Mouse (Mus musculus) G1E (cell line): ENCODE measurements around the gene Riox1. TPM values are rescaled to one million over a fixed set of nuclear protein-coding genes. Genes with fewer than 3 reads are reported as not detected.

ENCODE experiments used
- ATAC-seq: 2 replicates; pipeline ENCODE4 v1.8.0; 2016; ENCODE audit warnings: mild to moderate bottlenecking; ENCODE audit not compliant: insufficient number of reproducible peaks, poor library complexity, low FRiP score, severe bottlenecking; ENCODE audit errors: extremely low read depth
- DNase-seq: peaks from one replicate; pipeline ENCODE4 v3.0.0; 2012; ENCODE audit warnings: low spot score
- H3K27me3 ChIP-seq: 2 replicates; pipeline ENCODE4 v1.6.1; 2012; ENCODE audit warnings: mild to moderate bottlenecking, low read length, inconsistent platforms; ENCODE audit not compliant: insufficient read depth
- H3K36me3 ChIP-seq: replicated peaks from 2 replicates; pipeline ENCODE3; 2012; ENCODE audit warnings: mild to moderate bottlenecking, inconsistent platforms
- H3K4me1 ChIP-seq: 2 replicates; pipeline ENCODE4 v1.6.1; 2012; ENCODE audit warnings: low read depth, low read length, inconsistent platforms, mixed read lengths; ENCODE audit not compliant: insufficient read depth
- H3K4me3 ChIP-seq: 2 replicates; pipeline ENCODE4 v1.5.1; 2012; ENCODE audit warnings: low read depth, mild to moderate bottlenecking, inconsistent platforms, low read length, moderate library complexity, mixed read lengths
- H3K9me3 ChIP-seq: replicated peaks from 2 replicates; pipeline ENCODE4 v1.6.1; 2012; ENCODE audit warnings: inconsistent platforms
- CTCF ChIP-seq: IDR thresholded peaks from 2 replicates; pipeline ENCODE4 v1.5.1; 2012; ENCODE audit warnings: low read depth, low read length, inconsistent platforms, mixed read lengths
- GATA1 ChIP-seq: IDR thresholded peaks from 2 replicates; pipeline ENCODE4 v1.6.1; 2012; ENCODE audit warnings: borderline replicate concordance, low read length, inconsistent platforms, mixed read lengths
- GATA2 ChIP-seq: IDR thresholded peaks from 2 replicates; pipeline ENCODE4 v1.6.1; 2012; ENCODE audit warnings: low read depth, low read length, inconsistent platforms, borderline replicate concordance
- POLR2AphosphoS5 ChIP-seq: IDR thresholded peaks from 2 replicates; pipeline ENCODE4 v1.6.1; 2012; ENCODE audit warnings: low read depth, low read length, inconsistent platforms; ENCODE audit not compliant: insufficient replicate concordance
- TAL1 ChIP-seq: conservative IDR thresholded peaks from 2 replicates; pipeline ENCODE4 v1.6.1; 2012; ENCODE audit warnings: low read depth, low read length, inconsistent platforms, mixed read lengths
- polyA plus RNA-seq: library from polyadenylated mRNA; stranded (reverse); fragments of >175 nt; gene quantifications from 2 replicates; pipeline ENCODE4 v1.2.3, GENCODE M21; 2012
- total RNA-seq, 2 experiments: library from RNA; stranded (forward) in 1 of 2; stranded (reverse) in 1 of 2; fragments of 200-1000 nt in 1 of 2; fragments of >200 nt in 1 of 2; fragmentation: Nextera tagmentation in 1 of 2; gene quantifications; 2 replicates each; pipeline ENCODE4 v1.2.3; 2014 to 2017

Gene Riox1
- 25.8 and 30.6 TPM in 2 replicates for total RNA-seq (2014; fragmentation: Nextera tagmentation)
- total RNA-seq (2017), result 28.0 and 35.7 TPM in 2 replicates
- polyA plus RNA-seq, result 107 and 138 TPM in 2 replicates

DNA sequence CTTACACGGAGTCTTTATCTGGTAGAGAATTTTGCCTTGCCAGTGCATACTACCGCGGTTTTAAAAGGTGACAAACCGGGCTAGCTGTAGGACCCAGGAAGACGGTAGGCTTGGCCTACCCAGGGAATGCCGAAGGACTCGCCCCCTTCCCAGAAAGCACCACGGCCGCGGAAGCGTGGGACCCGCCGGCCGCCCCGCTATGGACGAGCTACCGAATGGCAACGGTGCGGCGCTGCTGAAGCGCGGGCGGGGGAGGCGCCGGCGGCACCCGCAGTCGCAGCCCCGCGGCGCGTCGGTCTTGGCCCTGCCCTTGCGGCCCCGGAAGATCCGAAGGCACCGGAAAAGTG is at the start of gene Riox1:
TSS of gene Riox1 (plus strand) at position 116 of the 347 bp plus-strand sequence.
- ATAC-seq, result peak; percentile 62
- H3K4me1 ChIP-seq, result peaks cover 74% of the 10 kb centered on the region
- peaks cover 37% of the 10 kb centered on the region for H3K36me3 ChIP-seq
- H3K27me3 ChIP-seq, result no peaks in the 10 kb centered on the region
- TF ChIP-seq POLR2AphosphoS5 (no peak), GATA2 (no peak), CTCF (no peak), GATA1 (no peak), TAL1 (no peak)
- H3K4me3 ChIP-seq, result peak within 1 kb of the TSS; percentile 87
- peaks cover 3% of the 10 kb centered on the region for H3K9me3 ChIP-seq
- peak; percentile 99 for DNase-seq

- Histone ChIP-seq H3K9me3 (no peaks in the 10 kb centered on the region), H3K4me1 (peaks cover 13% of the 10 kb centered on the region), H3K27me3 (no peaks in the 10 kb centered on the region), H3K4me3 (no peak overlapping the region), H3K36me3 (peaks cover 31% of the 10 kb centered on the region)
- TF ChIP-seq TAL1 (no peak), CTCF (no peak), GATA1 (no peak), GATA2 (no peak), POLR2AphosphoS5 (no peak)
- DNase-seq, result no peak
- no peak for ATAC-seq
Observed at GRCm38 (mm10) chr12:83910451-83910850, 40.0 kb upstream of the Riox1 start.

- peaks cover 16% of the 10 kb centered on the region for H3K4me1 ChIP-seq
- DNase-seq, result no peak
- no peak overlapping the region for H3K4me3 ChIP-seq
- TF ChIP-seq GATA2, result no peak
- no peak for TF ChIP-seq POLR2AphosphoS5
- no peak for TF ChIP-seq GATA1
- TF ChIP-seq TAL1, result no peak
- TF ChIP-seq CTCF, result no peak
- H3K27me3 ChIP-seq, result no peaks in the 10 kb centered on the region
- ATAC-seq, result peak; percentile 34; the same call in 1 of the 2 replicates
- peaks cover 36% of the 10 kb centered on the region for H3K36me3 ChIP-seq
- H3K9me3 ChIP-seq, result no peaks in the 10 kb centered on the region
Observed at GRCm38 (mm10) chr12:83914202-83914740, 36.1 kb upstream of the Riox1 start.

DNA sequence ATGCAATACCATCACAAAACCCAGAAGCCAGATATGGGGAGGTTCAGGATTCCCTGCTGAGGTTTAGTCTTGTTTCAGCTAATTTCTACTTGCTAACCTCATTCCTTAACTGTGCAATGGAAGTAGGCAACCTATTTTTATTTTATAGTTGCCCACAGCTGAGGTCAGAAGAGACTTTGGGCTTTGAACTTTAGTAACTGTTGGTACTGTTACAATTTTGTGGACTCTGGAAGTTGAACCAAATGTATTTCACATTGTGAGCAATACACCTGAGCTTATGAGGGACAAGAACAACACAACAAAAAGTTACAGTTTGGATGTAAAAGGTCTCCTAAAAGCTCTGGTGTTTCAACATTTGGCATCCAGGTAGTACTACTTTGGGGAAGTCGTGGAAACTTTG is 35.6 kb upstream of the Riox1 start:
- no peaks in the 10 kb centered on the region for H3K9me3 ChIP-seq
- peaks cover 38% of the 10 kb centered on the region for H3K36me3 ChIP-seq
- TF ChIP-seq CTCF, result no peak
- no peak for TF ChIP-seq TAL1
- TF ChIP-seq GATA1, result no peak
- TF ChIP-seq POLR2AphosphoS5, result no peak
- TF ChIP-seq GATA2, result no peak
- DNase-seq (no peak), ATAC-seq (no peak)
- H3K4me3 ChIP-seq, result no peak overlapping the region
- no peaks in the 10 kb centered on the region for H3K27me3 ChIP-seq
- H3K4me1 ChIP-seq, result peaks cover 19% of the 10 kb centered on the region

- no peak for DNase-seq
- Histone ChIP-seq H3K4me3 (no peak overlapping the region), H3K36me3 (peaks cover 33% of the 10 kb centered on the region), H3K4me1 (peaks cover 22% of the 10 kb centered on the region), H3K27me3 (no peaks in the 10 kb centered on the region), H3K9me3 (no peaks in the 10 kb centered on the region)
- no peak for ATAC-seq
- TF ChIP-seq CTCF (no peak), GATA2 (no peak), TAL1 (no peak), POLR2AphosphoS5 (no peak), GATA1 (no peak)
Observed at GRCm38 (mm10) chr12:83916884-83917283, 33.5 kb upstream of the Riox1 start.

- H3K4me1 ChIP-seq, result peaks cover 34% of the 10 kb centered on the region
- DNase-seq (no peak), ATAC-seq (no peak)
- no peaks in the 10 kb centered on the region for H3K9me3 ChIP-seq
- H3K4me3 ChIP-seq, result peak overlapping the region; percentile 82
- no peak for TF ChIP-seq CTCF
- no peak for TF ChIP-seq GATA1
- no peak for TF ChIP-seq GATA2
- TF ChIP-seq POLR2AphosphoS5, result no peak
- TF ChIP-seq TAL1, result no peak
- H3K27me3 ChIP-seq, result no peaks in the 10 kb centered on the region
- H3K36me3 ChIP-seq, result peaks cover 14% of the 10 kb centered on the region
Observed at GRCm38 (mm10) chr12:83920721-83921441, 29.5 kb upstream of the Riox1 start.
